Mouse (Mus musculus) embryo, embryonic 11.5 days (tissue): Measurements from ENCODE around the gene Lypd6b.

Source experiments
- DNase-seq: peaks from one replicate; pipeline ENCODE4 v3.0.0-alpha.2; 2012; ENCODE audit warnings: low read depth, low spot score

The Lypd6b gene

GRCm38 (mm10) chr2:49818126-49818525 lies 30.6 kb downstream of the Lypd6b start:
- DNase-seq = no peak

DNA sequence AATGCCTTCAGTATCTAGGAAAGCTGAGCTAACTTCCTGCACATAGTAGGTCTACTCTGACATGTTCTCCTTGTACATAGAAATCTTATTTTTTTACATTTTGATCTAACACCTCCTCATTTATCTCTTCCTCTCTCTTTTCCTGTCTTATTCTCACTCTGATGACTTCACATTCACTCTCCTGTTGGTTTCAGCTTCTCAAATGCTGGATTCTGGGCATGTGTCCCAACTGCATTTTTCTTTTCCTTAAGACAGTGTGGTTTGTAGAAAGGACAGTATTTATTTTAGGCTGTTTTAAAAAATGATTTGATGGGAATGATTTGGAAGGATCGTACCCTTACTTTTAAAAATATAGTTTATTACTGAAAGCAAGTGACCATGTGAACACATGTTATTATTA lies 34.8 kb downstream of the Lypd6b start:
- DNase-seq = no peak

DNA sequence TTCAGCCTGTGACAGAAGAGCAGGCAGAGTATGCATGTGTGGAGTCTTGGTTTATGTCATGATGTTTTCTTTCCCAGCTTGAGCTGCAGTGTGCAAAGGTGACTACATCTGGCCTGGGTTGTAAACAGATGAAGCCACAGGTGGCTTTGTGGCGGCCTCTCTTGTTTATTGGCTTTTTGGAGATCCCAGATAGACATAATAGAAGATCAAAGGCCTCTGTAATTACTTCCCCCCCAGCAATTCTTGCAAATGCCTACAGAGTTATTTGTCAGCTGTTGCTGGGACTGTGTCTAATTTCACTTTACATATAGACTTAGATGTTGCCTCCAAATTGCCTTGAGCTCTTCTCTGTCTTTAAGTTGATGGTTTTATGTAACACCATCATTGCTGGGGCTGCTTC lies 38.1 kb downstream of the Lypd6b start:
- DNase-seq = no peak

GRCm38 (mm10) chr2:49827756-49828155 lies 40.3 kb downstream of the Lypd6b start:
- DNase-seq = no peak

- DNase-seq = no peak
Measured at GRCm38 (mm10) chr2:49830369-49830768, 42.9 kb downstream of the Lypd6b start.

GRCm38 (mm10) chr2:49832277-49832803 lies 44.9 kb downstream of the Lypd6b start:
- DNase-seq = no peak

DNA sequence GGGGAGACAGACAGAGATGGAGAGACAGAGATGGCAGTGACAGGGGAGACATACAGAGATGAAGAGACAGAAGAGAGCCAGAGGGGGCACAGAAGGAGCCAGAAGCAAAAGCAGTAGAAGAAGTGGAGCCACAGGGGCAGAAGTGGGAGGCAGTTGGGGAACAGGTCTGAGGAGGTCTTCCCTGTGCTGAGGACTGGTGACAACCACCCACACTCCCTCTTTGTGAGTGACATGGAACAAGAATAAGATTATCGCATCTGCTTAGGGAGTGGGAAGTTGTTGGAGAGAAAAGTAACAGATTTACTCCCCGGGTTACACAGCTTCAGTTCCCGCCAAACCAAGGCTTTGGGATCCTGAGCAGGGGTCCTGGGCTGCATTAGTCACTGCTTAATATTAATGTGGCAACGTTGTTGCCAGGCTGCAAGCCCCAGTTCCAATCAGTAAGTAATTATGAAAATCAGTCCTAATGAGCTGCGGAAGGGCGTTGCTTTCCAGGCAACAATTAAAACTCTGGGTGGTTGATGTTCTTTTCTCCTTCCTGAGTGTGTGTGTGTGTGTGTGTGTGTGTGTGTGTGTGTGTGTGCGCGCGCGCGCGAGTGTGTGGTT lies 50.1 kb downstream of the Lypd6b start:
- no peak for DNase-seq

- no peak for DNase-seq
Measured at GRCm38 (mm10) chr2:49838611-49839010, 51.1 kb downstream of the Lypd6b start.

GRCm38 (mm10) chr2:49840573-49840972 lies 53.1 kb downstream of the Lypd6b start:
- no peak for DNase-seq

GRCm38 (mm10) chr2:49841089-49841488 lies 53.6 kb downstream of the Lypd6b start:
- no peak for DNase-seq

GRCm38 (mm10) chr2:49845104-49845503 lies 57.6 kb downstream of the Lypd6b start:
- DNase-seq = no peak

DNA sequence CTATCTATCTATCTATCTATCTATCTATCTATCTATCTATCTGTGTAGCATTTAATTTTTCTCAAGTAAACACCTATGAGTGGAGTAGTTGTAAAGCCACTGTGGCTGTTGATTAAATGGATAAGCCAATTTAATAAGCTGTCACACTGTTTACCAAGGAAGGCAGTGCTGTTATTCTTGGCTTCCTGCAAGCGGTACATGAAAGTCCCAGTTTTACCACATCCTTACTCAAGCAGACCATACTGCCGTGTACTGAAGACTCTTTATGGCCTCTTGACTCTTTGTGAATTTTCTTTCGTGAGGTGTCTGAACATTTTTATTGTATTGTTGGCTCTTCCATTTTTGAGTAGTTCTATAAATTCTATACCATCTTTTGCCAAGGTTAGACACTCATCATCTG lies 58.6 kb downstream of the Lypd6b start:
- DNase-seq = no peak

DNA sequence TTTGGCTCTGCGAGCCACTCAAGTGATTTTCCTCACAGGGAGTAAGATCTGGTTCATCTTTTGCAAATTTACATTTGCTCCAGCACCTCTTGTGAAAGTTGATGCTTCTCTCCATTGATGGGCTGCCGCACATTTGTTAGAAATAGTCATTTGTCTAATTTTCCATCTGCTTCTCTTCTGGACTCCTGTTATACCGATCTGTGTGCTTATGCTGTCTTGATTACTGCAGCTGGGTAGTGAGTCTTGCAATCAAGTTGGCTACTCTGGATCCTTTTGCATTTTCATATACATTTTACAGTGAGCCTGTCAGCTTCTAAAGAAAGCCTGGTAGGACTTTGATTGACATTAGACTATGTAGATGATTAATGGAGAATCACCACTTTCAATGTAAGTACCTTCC lies 59.4 kb downstream of the Lypd6b start:
- DNase-seq = no peak

GRCm38 (mm10) chr2:49847831-49848230 lies 60.3 kb downstream of the Lypd6b start:
- DNase-seq = no peak

- no peak for DNase-seq
Measured at GRCm38 (mm10) chr2:49849771-49850170, 62.3 kb downstream of the Lypd6b start.

- DNase-seq = no peak
Measured at GRCm38 (mm10) chr2:49851977-49852376, 64.5 kb downstream of the Lypd6b start.

GRCm38 (mm10) chr2:49856161-49856564 lies 68.7 kb downstream of the Lypd6b start:
- no peak for DNase-seq

- DNase-seq = no peak
Measured at GRCm38 (mm10) chr2:49856584-49856983, 69.1 kb downstream of the Lypd6b start.

GRCm38 (mm10) chr2:49860219-49860962 lies 72.9 kb downstream of the Lypd6b start:
- no peak for DNase-seq

DNA sequence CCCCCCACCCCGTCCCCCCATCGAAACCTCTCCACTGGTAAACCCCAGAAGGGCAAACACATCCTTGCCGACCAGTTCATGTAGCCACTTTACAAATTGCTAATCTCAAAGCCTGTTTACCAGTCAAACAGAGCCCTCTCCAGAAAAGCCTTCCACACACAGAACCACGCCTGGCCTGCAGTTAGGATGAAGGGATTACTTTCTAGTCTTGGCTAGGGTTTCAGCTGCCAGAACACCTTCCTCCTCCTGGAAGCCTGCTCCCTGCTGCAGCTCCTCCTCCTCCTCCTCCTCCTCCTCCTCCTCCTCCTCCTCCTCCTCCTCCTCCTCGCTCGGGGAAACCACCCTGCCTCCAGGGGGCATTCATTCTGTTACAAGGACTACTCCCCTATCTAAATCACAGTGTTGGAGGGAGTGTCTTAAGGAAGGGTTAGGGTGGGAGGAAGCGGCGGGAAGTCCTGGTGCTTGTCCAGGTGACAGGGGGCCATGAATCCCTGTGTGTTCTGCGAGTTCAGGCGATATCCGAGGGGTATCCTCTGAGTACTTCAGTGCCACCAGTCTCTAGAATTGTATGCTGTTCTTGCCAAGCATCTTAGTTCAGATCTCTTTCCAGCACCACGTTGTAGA lies 73.6 kb downstream of the Lypd6b start:
- no peak for DNase-seq

DNA sequence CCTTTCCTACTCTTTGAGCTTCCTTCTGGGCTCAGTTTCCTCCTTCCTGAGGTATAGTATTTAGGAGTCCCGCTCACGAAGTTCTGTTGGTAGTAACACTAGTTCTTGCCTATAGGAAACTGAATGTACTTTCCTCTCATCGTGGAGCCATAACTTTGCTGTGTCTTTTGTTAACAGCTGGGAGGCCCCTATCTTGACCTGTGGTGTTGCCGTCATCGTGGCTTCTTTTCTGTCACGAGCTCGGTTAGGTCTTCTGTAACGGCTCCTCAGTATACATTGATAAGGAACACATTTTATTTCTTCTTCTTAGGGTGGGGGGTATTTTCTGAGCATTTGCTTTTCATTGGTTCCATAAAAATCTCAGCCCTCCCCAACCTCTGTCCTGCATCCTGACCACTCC lies 74.2 kb downstream of the Lypd6b start:
- no peak for DNase-seq

DNA sequence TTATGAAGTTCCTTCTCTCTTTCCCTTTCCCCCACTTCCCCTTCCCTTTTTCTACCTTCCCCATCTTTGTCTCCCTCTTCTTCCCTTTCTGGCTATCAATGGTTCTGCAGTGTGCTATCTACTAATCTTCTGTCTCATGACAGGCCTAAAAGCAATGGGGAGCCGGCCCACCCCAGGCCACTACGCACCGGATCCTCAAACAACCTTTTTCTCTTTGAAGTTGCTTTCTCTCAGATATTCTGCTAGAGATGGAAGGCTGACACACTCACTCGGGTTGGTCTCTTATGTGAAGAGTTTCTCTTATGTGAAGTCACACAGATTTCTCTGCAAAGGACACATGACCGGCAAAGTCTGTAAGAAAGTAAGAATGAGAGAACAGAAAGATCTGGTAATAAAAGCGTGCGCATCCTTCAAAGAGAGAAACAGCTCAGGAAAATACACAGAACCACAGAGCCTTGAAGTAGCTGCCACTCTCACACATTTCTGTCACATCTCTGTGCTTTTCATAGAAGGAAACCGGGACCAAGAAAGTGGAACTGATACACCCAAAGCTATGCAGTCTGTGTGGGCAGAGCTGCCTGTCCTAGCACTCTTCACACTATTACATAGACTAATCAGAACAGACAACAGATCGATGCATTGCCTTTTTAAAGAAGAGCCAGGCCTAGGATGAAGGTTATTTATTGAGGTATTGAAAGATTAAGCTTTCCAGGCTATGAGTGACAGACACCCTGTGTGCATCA lies 80.8 kb downstream of the Lypd6b start:
- no peak for DNase-seq
